Mouse (Mus musculus) CH12.LX (cell line): ENCODE results near the gene Ptprk. TPM values are rescaled to one million over a fixed set of nuclear protein-coding genes. Genes with fewer than 3 reads are reported as not detected.

Experiments
- DNase-seq: peaks from one replicate; pipeline ENCODE4 v3.0.0-alpha.2; 2013; ENCODE audit errors: extremely low read depth
- H3K27ac ChIP-seq: 2 replicates; pipeline ENCODE4 v1.5.1; 2012; ENCODE audit warnings: low read depth, mild to moderate bottlenecking, control low read depth, moderate library complexity; ENCODE audit not compliant: insufficient read depth
- H3K27me3 ChIP-seq: replicated peaks from 2 replicates; pipeline ENCODE3; 2012; ENCODE audit warnings: inconsistent platforms
- H3K36me3 ChIP-seq, 2 experiments: replicated peaks in 1 of 2; 2 replicates each; pipeline versions ENCODE3 to v1.6.1; 2012; ENCODE audit warnings: inconsistent platforms in 1 of 2, low read length in 1 of 2, mild to moderate bottlenecking in 1 of 2, mixed read lengths in 1 of 2, moderate library complexity in 1 of 2; ENCODE audit not compliant: control insufficient read depth in 1 of 2, insufficient read depth in 1 of 2
- H3K4me1 ChIP-seq, 2 experiments: 2 replicates each; pipeline ENCODE4 v1.6.1; 2012; ENCODE audit warnings: inconsistent platforms in 1 of 2, moderate library complexity in 1 of 2; ENCODE audit not compliant: insufficient read depth in 2 of 2, control insufficient read depth in 1 of 2
- H3K4me2 ChIP-seq: 2 replicates; pipeline ENCODE4 v1.6.1; 2012; ENCODE audit warnings: low read depth, mild to moderate bottlenecking, control low read depth; ENCODE audit not compliant: poor library complexity, insufficient read depth, severe bottlenecking
- H3K4me3 ChIP-seq, 3 experiments: fragments of 150-350 bp in 1 of 3; sonication (generic) in 1 of 3; replicated peaks in 1 of 3; 2 replicates each; pipeline versions ENCODE3 to v1.5.1; 2011 to 2012; ENCODE audit warnings: low read depth in 2 of 3, low read length in 2 of 3, mild to moderate bottlenecking in 2 of 3, moderate library complexity in 2 of 3, control low read depth in 1 of 3, improper control_type of control experiment in 1 of 3, inconsistent platforms in 1 of 3, mixed read lengths in 1 of 3; ENCODE audit not compliant: poor library complexity in 1 of 3
- H3K79me2 ChIP-seq: replicated peaks from 2 replicates; pipeline ENCODE4 v1.6.1; 2012; ENCODE audit warnings: mild to moderate bottlenecking, moderate library complexity; ENCODE audit not compliant: control insufficient read depth, poor library complexity, insufficient read depth, severe bottlenecking; ENCODE audit errors: extremely low read depth
- H3K9ac ChIP-seq: 2 replicates; pipeline ENCODE4 v1.6.1; 2012; ENCODE audit warnings: low read depth, mild to moderate bottlenecking, control low read depth, moderate library complexity; ENCODE audit not compliant: insufficient read depth
- H3K9me3 ChIP-seq: replicated peaks from 2 replicates; pipeline ENCODE3; 2012; ENCODE audit warnings: low read length, inconsistent platforms, mixed read lengths
- BHLHE40 ChIP-seq: IDR thresholded peaks from 2 replicates; pipeline ENCODE4 v1.6.1; 2011; ENCODE audit warnings: mild to moderate bottlenecking, low read depth, low read length, improper control_type of control experiment
- CHD1 ChIP-seq: IDR thresholded peaks from 2 replicates; pipeline ENCODE4 v1.6.1; 2012; ENCODE audit warnings: low read depth, low read length, improper control_type of control experiment, inconsistent platforms
- CHD2 ChIP-seq: IDR thresholded peaks from 2 replicates; pipeline ENCODE4 v1.6.1; 2011; ENCODE audit warnings: low read length, improper control_type of control experiment
- E2F4 ChIP-seq: IDR thresholded peaks from 2 replicates; pipeline ENCODE4 v1.6.1; 2011; ENCODE audit warnings: low read depth, low read length, improper control_type of control experiment; ENCODE audit not compliant: insufficient replicate concordance
- ELF1 ChIP-seq: IDR thresholded peaks from 2 replicates; pipeline ENCODE4 v1.6.1; 2014; ENCODE audit warnings: low read depth, mild to moderate bottlenecking, inconsistent platforms, low read length, improper control_type of control experiment
- EP300 ChIP-seq: IDR thresholded peaks from 2 replicates; pipeline ENCODE4 v1.6.1; 2011; ENCODE audit warnings: low read length, improper control_type of control experiment
- ETS1 ChIP-seq: conservative IDR thresholded peaks from 2 replicates; pipeline ENCODE4 v1.6.1; 2012; ENCODE audit warnings: low read depth, mild to moderate bottlenecking, inconsistent platforms, low read length, improper control_type of control experiment, moderate library complexity
- GABPA ChIP-seq: IDR thresholded peaks from 2 replicates; pipeline ENCODE4 v1.6.1; 2012; ENCODE audit warnings: low read depth, low read length, improper control_type of control experiment, inconsistent platforms; ENCODE audit not compliant: insufficient replicate concordance
- JUN ChIP-seq: IDR thresholded peaks from 2 replicates; pipeline ENCODE4 v1.6.1; 2011; ENCODE audit warnings: low read depth, mild to moderate bottlenecking, low read length, improper control_type of control experiment, moderate library complexity; ENCODE audit not compliant: insufficient read depth
- KAT2A ChIP-seq: IDR thresholded peaks from 2 replicates; pipeline ENCODE4 v1.6.1; 2012; ENCODE audit warnings: low read length, improper control_type of control experiment, inconsistent platforms; ENCODE audit not compliant: insufficient replicate concordance
- MAFK ChIP-seq: IDR thresholded peaks from 2 replicates; pipeline ENCODE4 v1.6.1; 2011; ENCODE audit warnings: low read length, improper control_type of control experiment; ENCODE audit not compliant: insufficient replicate concordance
- MAX ChIP-seq: IDR thresholded peaks from 2 replicates; pipeline ENCODE4 v1.6.1; 2011; ENCODE audit warnings: low read length, improper control_type of control experiment
- MAZ ChIP-seq: IDR thresholded peaks from 2 replicates; pipeline ENCODE4 v1.6.1; 2012; ENCODE audit warnings: low read depth, mild to moderate bottlenecking, inconsistent platforms, low read length, improper control_type of control experiment, moderate library complexity
- MEF2A ChIP-seq: IDR thresholded peaks from 2 replicates; pipeline ENCODE4 v1.6.1; 2014; ENCODE audit warnings: low read depth, mild to moderate bottlenecking, inconsistent platforms, low read length, improper control_type of control experiment, borderline replicate concordance
- MXI1 ChIP-seq: IDR thresholded peaks from 2 replicates; pipeline ENCODE4 v1.6.1; 2011; ENCODE audit warnings: mild to moderate bottlenecking, low read depth, low read length, improper control_type of control experiment
- MYC ChIP-seq: IDR thresholded peaks from 2 replicates; pipeline ENCODE4 v1.6.1; 2011; ENCODE audit warnings: low read depth, mild to moderate bottlenecking, improper control_type of control experiment, low read length
- NRF1 ChIP-seq: IDR thresholded peaks from 2 replicates; pipeline ENCODE4 v1.6.1; 2014; ENCODE audit warnings: low read depth, mild to moderate bottlenecking, inconsistent platforms, low read length, improper control_type of control experiment, moderate library complexity
- POLR2AphosphoS2 ChIP-seq: IDR thresholded peaks from 2 replicates; pipeline ENCODE4 v1.6.1; 2011; ENCODE audit warnings: low read depth, low read length, improper control_type of control experiment
- TCF12 ChIP-seq: IDR thresholded peaks from 2 replicates; pipeline ENCODE4 v1.6.1; 2014; ENCODE audit warnings: low read depth, mild to moderate bottlenecking, inconsistent platforms, low read length, improper control_type of control experiment
- USF1 ChIP-seq: IDR thresholded peaks from 2 replicates; pipeline ENCODE4 v1.6.1; 2014; ENCODE audit warnings: low read depth, mild to moderate bottlenecking, inconsistent platforms, low read length, improper control_type of control experiment
- ZMIZ1 ChIP-seq: IDR thresholded peaks from 2 replicates; pipeline ENCODE4 v1.6.1; 2012; ENCODE audit warnings: low read depth, mild to moderate bottlenecking, inconsistent platforms, low read length, improper control_type of control experiment
- ZNF384 ChIP-seq: IDR thresholded peaks from 2 replicates; pipeline ENCODE4 v1.6.1; 2012; ENCODE audit warnings: low read depth, low read length, improper control_type of control experiment, inconsistent platforms
- dilution Hi-C: fragments of 300-500 bp; cut with MboI; formaldehyde crosslinking; loops from 2 replicates; pipeline ENCODE4 v1.14.3; 2020; ENCODE audit warnings: low sequenced_read_pairs; ENCODE audit not compliant: extremely low pct_unique_long_range_greater_than_20kb, extremely low pct_ligation_motif_present
- in situ Hi-C: fragments of 300-500 bp; cut with MboI; formaldehyde crosslinking; loops from 3 replicates; pipeline ENCODE4 v1.14.3; 2019; ENCODE audit warnings: low sequenced_read_pairs, low pct_ligation_motif_present, low pct_unique_long_range_greater_than_20kb, mixed read lengths
- polyA plus RNA-seq: library from polyadenylated mRNA; unstranded; fragments of >175 nt; gene quantifications from 2 replicates; pipeline ENCODE4 v1.2.1, GENCODE M21; 2012; ENCODE audit warnings: low read depth; ENCODE audit not compliant: insufficient read length
- total RNA-seq, 2 experiments: library from RNA; depleted of rRNA; stranded (reverse); fragments of 300-350 nt in 1 of 2; fragments of >200 nt in 1 of 2; gene quantifications; 2 replicates each; pipeline ENCODE4 v1.2.3; 2012 to 2014

The Ptprk gene
- total and polyA plus RNA-seq, 3 experiments: not detected

DNA sequence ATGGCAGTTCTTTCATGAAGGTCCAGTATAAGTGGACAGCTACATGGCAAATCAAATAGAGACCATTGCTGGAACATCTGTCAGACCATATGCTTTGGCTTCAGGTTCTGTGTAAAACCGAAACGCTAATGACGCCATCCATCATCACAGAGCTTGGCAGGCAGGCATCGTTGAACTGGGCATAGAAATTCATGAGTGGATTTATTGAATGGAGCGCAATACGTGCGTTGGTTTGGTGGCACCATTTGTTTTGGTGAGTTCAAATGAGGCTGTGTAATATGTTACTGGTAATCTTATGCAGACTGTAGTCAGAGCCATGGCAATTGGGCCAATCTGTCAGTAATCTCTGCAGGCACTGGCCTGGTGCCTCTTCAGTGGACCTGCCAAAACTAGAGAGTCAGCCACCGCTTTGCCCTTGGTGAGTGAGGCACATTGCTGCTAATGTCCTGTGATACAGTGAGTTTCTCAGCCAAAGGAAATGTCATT is 270.6 kb downstream of the Ptprk start:
- DNase-seq: no peak
- no peaks in the 10 kb centered on the region for H3K27me3 ChIP-seq
- TF ChIP-seq EP300 (no peak), MYC (no peak), USF1 (no peak), KAT2A (no peak), TCF12 (no peak), ETS1 (no peak), ZNF384 (no peak)
- dilution Hi-C loops: no loop called here
- H3K4me2 ChIP-seq: no peak overlapping the region
- no peak overlapping the region for H3K27ac ChIP-seq
- H3K4me3 ChIP-seq: no peak overlapping the region
- H3K36me3 ChIP-seq: no peaks in the 10 kb centered on the region
- H3K4me1 ChIP-seq: no peaks in the 10 kb centered on the region
- peaks cover 9% of the 10 kb centered on the region for H3K9me3 ChIP-seq
- in situ Hi-C loops: no loop called here
- no peak overlapping the region for H3K9ac ChIP-seq
- no peaks in the 10 kb centered on the region for H3K79me2 ChIP-seq

DNA sequence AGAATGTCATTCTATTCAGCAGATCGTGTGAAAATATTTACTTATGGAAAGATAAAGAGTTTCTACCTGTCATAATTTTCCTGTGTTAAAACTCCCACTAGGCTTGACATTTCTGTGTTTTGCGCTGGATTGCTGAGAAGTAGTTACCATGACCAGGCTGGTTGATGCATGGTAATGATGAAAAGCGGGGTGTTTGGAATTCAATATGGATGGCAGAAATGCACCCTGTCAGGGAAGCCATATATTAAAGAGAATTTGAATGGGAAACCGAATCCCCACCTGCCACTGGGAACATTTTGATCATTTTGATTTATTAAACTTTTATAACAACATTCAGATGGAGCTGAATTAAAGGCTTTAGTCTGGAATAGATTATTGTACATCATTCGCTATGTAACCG is 290.7 kb downstream of the Ptprk start:
- no peak for DNase-seq
- Histone ChIP-seq H3K4me1 (no peaks in the 10 kb centered on the region), H3K27ac (no peak overlapping the region), H3K79me2 (no peaks in the 10 kb centered on the region), H3K4me2 (no peak overlapping the region), H3K9ac (no peak overlapping the region), H3K27me3 (no peaks in the 10 kb centered on the region), H3K9me3 (peaks cover 2% of the 10 kb centered on the region), H3K4me3 (no peak overlapping the region), H3K36me3 (no peaks in the 10 kb centered on the region)
- in situ Hi-C loops: no loop called here
- dilution Hi-C loops: no loop called here
- TF ChIP-seq CHD2 (no peak), MAZ (no peak), NRF1 (no peak), CHD1 (no peak), POLR2AphosphoS2 (no peak), MAX (no peak), TCF12 (no peak), ELF1 (no peak), MAFK (no peak), MXI1 (no peak), GABPA (no peak), BHLHE40 (no peak), ZMIZ1 (no peak), E2F4 (no peak), ETS1 (no peak), MEF2A (no peak), JUN (no peak)
